ENCODE assay signal across 8 mouse cellular contexts in genomic region chr9:63959129-63959932, GRCm38 (mm10).
DNase-seq lines count a peak whose midpoint lies in the region; ATAC-seq lines count a peak whose summit lies in the region.

No protein-coding gene starts in this region.

- 0 out of 2 replicates have a peak, but pooled peaks cover 6% of the 10 kb centered on the region for H3K27me3 ChIP-seq in forebrain, embryonic 13.5 days
- H3K27me3 ChIP-seq in hindbrain, embryonic 14.5 days (ENCODE audit: control insufficient read depth, insufficient read depth, low read length), result no peaks in the 10 kb centered on the region
- no peaks in the 10 kb centered on the region for H3K27me3 ChIP-seq in liver, embryonic 11.5 days (replicated peaks; ENCODE audit: control insufficient read depth, insufficient read depth, low read length)
- no peaks in the 10 kb centered on the region for H3K27me3 ChIP-seq in neural tube, embryonic 12.5 days (replicated peaks)

- peak; percentile 74 for ATAC-seq in forebrain, embryonic 13.5 days
- ATAC-seq in hindbrain, embryonic 14.5 days (ENCODE audit: low FRiP score), result peak; percentile 51; the same call in 1 of the 2 replicates
- no peak for ATAC-seq in liver, embryonic 11.5 days (replicated peaks; ENCODE audit: low FRiP score)
- ATAC-seq in neural tube, embryonic 12.5 days (ENCODE audit: low FRiP score, low read depth), result peak; percentile 70
- no peak for ATAC-seq in megakaryocyte-erythroid progenitor cell, adult 5-6 weeks (replicated peaks; ENCODE audit: low FRiP score, low TSS enrichment, poor library complexity, severe bottlenecking)

- peak; percentile 41 to 49 for DNase-seq in urinary bladder, adult 18-20 months (ENCODE audit: low spot score in 2 of 2)
- DNase-seq in urinary bladder, postnatal 10 days (ENCODE audit: low spot score), result no peak
- peak; percentile 59 for DNase-seq in hindbrain, embryonic 14.5 days (ENCODE audit: low spot score)
- DNase-seq in liver, embryonic 11.5 days (ENCODE audit: low spot score), result no peak
- DNase-seq in frontal cortex, postnatal 25 days (ENCODE audit: low spot score in 2 of 2), result no peak

- no peak overlapping the region for H3K4me3 ChIP-seq in forebrain, embryonic 13.5 days
- H3K4me3 ChIP-seq in hindbrain, embryonic 14.5 days (replicated peaks; ENCODE audit: low read length), result no peak overlapping the region
- H3K4me3 ChIP-seq in liver, embryonic 11.5 days (ENCODE audit: low read depth, low read length), result no peak overlapping the region
- H3K4me3 ChIP-seq in neural tube, embryonic 12.5 days, result no peak overlapping the region

- H3K27ac ChIP-seq in forebrain, embryonic 13.5 days, result peak overlapping the region; percentile 76
- H3K27ac ChIP-seq in hindbrain, embryonic 14.5 days, result peak overlapping the region; percentile 21
- H3K27ac ChIP-seq in liver, embryonic 11.5 days (ENCODE audit: low read depth, low read length), result peak overlapping the region; percentile 44
- no peak overlapping the region for H3K27ac ChIP-seq in neural tube, embryonic 12.5 days

- H3K36me3 ChIP-seq in forebrain, embryonic 13.5 days (ENCODE audit: poor library complexity, severe bottlenecking), result no peaks in the 10 kb centered on the region
- no peaks in the 10 kb centered on the region for H3K36me3 ChIP-seq in hindbrain, embryonic 14.5 days (replicated peaks; ENCODE audit: control insufficient read depth, insufficient read depth)
- no peaks in the 10 kb centered on the region; the same call in 1 of the 2 replicates for H3K36me3 ChIP-seq in liver, embryonic 11.5 days (ENCODE audit: control insufficient read depth, insufficient read depth, low read length)
- no peaks in the 10 kb centered on the region for H3K36me3 ChIP-seq in neural tube, embryonic 12.5 days

- peak overlapping the region; percentile 30 for H3K4me2 ChIP-seq in forebrain, embryonic 13.5 days
- no peak overlapping the region for H3K4me2 ChIP-seq in hindbrain, embryonic 14.5 days (replicated peaks)
- H3K4me2 ChIP-seq in liver, embryonic 11.5 days, result no peak overlapping the region
- 0 out of 2 replicates have a peak overlapping the region, but pooled peaks have one; percentile 47 for H3K4me2 ChIP-seq in neural tube, embryonic 12.5 days (replicated peaks)

- H3K4me1 ChIP-seq in forebrain, embryonic 13.5 days, result peaks cover 42% of the 10 kb centered on the region
- peaks cover 35% of the 10 kb centered on the region for H3K4me1 ChIP-seq in hindbrain, embryonic 14.5 days (replicated peaks; ENCODE audit: control insufficient read depth, insufficient read depth, low read length)
- H3K4me1 ChIP-seq in liver, embryonic 11.5 days (replicated peaks; ENCODE audit: control insufficient read depth, insufficient read depth, low read length), result peaks cover 66% of the 10 kb centered on the region
- H3K4me1 ChIP-seq in neural tube, embryonic 12.5 days, result peaks cover 53% of the 10 kb centered on the region

- 11% methylated on average over 17 of the region's 17 CpGs for WGBS in forebrain, embryonic 13.5 days
- WGBS in hindbrain, embryonic 14.5 days, result 27% methylated on average over 17 of the region's 17 CpGs
- 58% methylated on average over 17 of the region's 17 CpGs for WGBS in liver, embryonic 11.5 days
- WGBS in neural tube, embryonic 12.5 days, result 22% methylated on average over 17 of the region's 17 CpGs

- H3K9ac ChIP-seq in forebrain, embryonic 13.5 days, result peak overlapping the region; percentile 55
- peak overlapping the region; percentile 5 for H3K9ac ChIP-seq in hindbrain, embryonic 14.5 days
- no peak overlapping the region for H3K9ac ChIP-seq in liver, embryonic 11.5 days (ENCODE audit: low read depth, low read length)
- H3K9ac ChIP-seq in neural tube, embryonic 12.5 days, result no peak overlapping the region; the same call in 1 of the 2 replicates

- no peaks in the 10 kb centered on the region for H3K9me3 ChIP-seq in forebrain, embryonic 13.5 days (replicated peaks)
- no peaks in the 10 kb centered on the region for H3K9me3 ChIP-seq in hindbrain, embryonic 14.5 days (ENCODE audit: control insufficient read depth, low read length)
- H3K9me3 ChIP-seq in liver, embryonic 11.5 days (ENCODE audit: control insufficient read depth, low read length), result no peaks in the 10 kb centered on the region
- H3K9me3 ChIP-seq in neural tube, embryonic 12.5 days, result no peaks in the 10 kb centered on the region

Comparison
In these comparisons a context has a peak if more than half of its experiments do, and no peak if none do; other contexts are left out.
1. DNase-seq: peak in urinary bladder, adult 18-20 months (2 of 2) and hindbrain, embryonic 14.5 days (single experiment); none in urinary bladder, postnatal 10 days (single experiment), liver, embryonic 11.5 days (single experiment) and frontal cortex, postnatal 25 days (0 of 2).
2. ATAC-seq: peak in forebrain, embryonic 13.5 days (single experiment), hindbrain, embryonic 14.5 days (single experiment) and neural tube, embryonic 12.5 days (single experiment); none in liver, embryonic 11.5 days (single experiment) and megakaryocyte-erythroid progenitor cell, adult 5-6 weeks (single experiment).
3. H3K4me2 ChIP-seq: peak in forebrain, embryonic 13.5 days (single experiment) and neural tube, embryonic 12.5 days (single experiment); none in hindbrain, embryonic 14.5 days (single experiment) and liver, embryonic 11.5 days (single experiment).
4. H3K9ac ChIP-seq: peak in forebrain, embryonic 13.5 days (single experiment) and hindbrain, embryonic 14.5 days (single experiment); none in liver, embryonic 11.5 days (single experiment) and neural tube, embryonic 12.5 days (single experiment).